Mouse (Mus musculus): ENCODE measurements around the gene Wdr89. TPM values are rescaled to one million over a fixed set of nuclear protein-coding genes. Genes with fewer than 3 reads are reported as not detected.

The Wdr89 gene
- total RNA-seq, 2 experiments from 2014 or later: 3.7 to 4.7 TPM

DNA sequence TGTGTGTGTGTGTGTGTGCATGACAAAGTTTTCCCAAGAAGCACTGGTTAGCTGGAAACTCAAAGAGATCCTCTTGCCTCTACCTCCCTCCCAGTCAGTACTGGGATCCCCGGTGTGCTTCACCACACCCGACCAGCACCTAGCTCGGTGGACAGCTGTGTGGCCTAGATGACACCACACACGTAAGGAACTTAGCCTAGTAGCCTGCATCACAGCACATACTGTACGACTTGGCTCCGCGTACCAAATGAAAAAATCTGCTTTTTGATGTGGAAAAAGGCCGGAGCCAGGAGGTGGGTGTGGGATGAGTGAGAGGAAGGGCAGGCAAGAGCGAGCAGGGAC lies 450 bp downstream of the Wdr89 start:
- DNase-seq: no peak

DNA sequence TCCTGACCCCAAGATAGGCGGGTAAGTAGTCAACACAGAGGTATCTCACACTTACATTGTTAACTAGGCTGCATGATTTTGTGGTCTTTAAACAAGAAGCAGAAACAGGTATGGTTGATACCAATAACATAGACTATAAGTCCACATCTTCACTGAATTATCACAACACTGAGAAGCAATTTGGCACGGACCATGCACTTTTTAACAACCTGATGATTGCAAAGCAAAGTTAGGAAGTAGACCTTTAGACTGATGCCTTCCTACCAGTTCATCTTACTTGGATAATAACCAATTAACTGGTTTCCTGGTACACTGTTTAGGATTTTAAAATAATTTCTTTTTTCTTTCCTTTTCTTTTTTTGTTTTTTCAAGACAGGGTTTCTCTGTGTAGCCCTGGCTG lies 1.1 kb downstream of the Wdr89 start:
- no peak for DNase-seq

DNA sequence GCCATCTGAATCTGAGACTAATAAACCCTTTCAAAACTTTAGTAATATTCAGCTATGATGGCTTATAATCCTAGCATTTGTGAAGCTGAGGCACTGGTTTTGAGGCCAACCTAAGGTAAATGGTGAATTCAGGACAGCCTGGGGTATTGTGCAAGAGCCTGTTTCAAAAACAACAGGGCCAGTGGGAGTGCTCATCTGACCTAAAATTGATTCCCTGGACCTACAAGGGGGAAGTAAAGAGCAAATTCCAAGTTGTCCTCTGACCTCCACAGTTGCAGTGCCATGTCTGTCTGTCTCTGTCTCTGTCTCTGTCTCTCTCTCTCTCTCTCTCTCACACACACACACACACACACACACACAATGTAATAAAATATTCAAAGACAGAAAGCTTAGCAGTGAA lies 2.4 kb downstream of the Wdr89 start:
- no peak for DNase-seq

DNA sequence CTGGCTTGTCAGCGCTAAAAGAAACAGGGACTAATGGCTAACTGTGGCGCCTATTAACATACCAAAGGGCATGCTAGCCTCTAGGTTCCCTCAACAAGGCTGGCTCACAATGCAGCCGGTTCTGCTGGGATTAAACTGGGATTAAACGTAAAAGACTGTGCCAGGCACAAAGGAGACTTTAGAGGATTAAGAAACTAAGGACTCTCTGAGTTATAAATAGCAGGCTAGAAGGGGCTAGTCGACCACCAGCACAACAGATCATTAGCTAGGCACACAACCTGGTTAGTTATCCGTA lies 4.9 kb downstream of the Wdr89 start:
- no peak for DNase-seq

DNA sequence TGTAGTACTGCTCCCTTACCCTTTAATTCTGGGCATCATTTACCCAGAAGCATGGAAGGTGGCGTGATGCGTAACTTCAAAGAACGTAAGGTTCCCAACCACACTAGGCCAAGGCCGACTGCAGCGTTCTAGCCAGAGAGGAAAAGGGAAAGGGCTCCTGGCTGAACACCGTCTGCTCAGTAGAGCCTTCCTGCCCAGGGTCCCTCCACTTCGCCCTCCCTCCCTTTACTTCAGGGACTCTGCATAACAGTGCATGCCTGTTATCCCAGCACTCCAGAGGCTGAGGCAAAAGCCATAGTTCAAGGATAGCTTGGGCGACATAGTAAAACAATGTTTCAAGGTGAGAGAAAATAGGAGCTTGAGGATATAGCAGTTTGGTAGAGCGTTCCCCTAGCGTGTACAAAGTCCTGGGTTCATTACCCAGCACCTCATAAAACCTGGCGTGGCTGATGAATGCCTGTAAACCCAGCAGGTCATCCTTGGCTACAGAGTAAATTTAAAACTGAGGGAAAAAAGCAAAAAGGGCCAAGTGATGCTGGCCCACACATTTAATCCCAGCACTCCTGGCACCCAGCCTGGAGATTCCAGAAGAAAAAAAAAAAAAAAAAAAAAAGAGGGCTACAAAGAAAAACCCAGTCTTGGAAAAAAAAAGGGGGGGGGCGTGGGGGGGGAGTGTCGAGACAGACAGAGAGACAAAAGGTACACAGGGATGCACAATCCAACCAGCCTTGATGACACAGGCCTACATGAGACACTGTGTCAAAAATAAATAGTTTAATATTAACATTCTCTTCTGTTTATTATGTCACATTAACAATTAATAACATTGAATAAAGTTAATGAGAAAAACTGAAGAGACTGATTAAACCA lies 5.5 kb downstream of the Wdr89 start:
- peak; percentile 43 to 59 for DNase-seq

DNA sequence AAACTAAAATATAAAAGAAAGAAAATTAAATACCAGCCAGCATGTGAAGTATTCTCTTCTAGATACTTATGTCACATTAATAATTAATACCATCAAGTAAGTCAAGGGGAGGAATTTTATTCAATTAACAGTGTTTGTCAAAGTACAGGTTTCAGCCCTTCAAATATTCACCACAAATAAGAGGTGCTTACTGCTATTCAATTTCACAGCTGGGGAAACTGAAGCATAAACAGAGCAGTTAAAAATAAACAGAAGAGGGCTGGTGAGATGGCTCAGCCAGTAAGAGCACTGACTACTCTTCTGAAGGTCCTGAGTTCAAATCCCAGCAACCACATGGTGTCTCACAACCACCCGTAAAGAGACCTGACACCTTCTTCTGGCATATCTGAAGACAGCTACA lies 7.0 kb downstream of the Wdr89 start:
- DNase-seq: no peak

DNA sequence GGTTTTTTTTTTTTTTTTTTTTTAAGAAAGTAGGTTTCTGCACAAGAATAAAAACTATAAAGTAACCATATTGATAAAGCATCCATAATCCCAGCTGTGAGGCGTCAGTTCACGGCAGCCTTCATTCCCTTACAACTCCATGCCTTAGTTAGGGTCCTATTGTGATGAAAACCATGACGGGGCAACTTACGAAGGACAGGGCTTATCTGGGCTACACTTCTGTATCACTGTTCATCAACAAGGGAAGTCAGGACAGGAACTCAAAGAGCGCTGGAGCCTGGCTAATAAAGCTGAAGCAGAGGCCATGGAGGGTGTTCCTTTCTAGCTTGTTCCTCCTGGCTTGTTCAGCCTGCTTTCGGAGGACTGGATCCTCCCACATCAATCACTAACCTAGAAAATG lies 10.9 kb downstream of the Wdr89 start:
- DNase-seq: no peak

DNA sequence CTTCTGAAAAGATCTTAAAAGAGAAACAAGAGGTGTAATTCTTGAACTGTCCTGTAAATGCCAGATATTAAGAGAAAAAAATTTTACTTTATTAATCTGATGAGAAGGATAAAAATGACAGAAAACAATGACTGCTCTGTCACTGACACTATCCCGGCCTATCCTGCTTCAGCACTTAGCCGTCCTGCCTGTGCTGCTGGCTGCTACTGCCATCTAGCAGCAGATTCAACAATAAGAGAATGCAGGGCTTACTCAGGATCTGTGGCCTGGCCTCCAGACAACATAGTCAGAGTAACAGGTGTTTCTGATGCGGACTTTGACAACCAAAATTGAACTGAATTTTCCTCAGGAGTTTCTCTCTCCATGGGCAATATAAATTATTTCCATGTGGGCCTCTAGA lies 12.8 kb downstream of the Wdr89 start:
- DNase-seq: peak; percentile 26 to 49

DNA sequence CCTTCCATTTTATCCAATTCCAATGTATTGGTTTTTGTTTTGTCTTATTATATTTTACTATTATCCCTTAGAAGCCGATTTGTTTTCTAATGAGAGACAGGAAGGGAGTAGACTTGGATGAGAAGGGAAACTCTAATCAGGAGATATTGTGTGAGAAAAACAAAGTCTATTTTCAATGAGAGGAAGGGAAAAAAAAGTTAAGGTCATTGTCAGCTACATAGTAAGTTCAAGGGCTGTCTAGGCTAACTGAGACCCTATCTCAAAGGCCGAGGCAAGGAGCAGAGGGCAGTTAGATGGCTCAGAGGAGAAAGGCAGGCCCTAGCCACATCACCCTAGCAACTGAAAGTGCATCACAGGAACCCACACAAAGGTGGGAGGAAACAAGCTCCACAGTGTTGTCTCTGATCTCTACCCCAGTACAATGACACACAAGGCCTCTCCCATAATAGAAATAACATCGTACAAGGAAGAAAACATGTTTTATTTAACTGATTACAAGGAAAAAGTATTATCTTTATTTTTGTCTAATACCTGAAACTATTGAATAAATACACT lies 15.0 kb downstream of the Wdr89 start:
- DNase-seq: no peak

DNA sequence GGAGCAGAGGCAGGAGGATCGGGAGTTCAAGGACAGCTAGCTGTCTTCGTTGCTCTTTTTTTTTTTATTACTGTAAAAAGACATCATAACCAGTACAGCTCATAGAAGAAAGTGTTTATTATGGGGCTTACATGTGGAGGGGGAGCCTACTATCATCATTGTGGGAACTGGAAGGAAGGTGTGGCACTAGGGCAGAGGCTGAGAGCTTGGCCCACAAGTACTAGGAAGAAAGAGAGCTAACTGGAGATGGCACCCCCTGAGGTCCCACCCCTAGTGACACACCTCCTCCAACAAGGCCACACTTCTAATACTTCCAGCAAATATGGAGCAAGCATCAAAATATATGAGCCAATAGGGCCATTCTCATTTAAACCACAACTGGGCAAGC lies 19.6 kb downstream of the Wdr89 start:
- DNase-seq: no peak

DNA sequence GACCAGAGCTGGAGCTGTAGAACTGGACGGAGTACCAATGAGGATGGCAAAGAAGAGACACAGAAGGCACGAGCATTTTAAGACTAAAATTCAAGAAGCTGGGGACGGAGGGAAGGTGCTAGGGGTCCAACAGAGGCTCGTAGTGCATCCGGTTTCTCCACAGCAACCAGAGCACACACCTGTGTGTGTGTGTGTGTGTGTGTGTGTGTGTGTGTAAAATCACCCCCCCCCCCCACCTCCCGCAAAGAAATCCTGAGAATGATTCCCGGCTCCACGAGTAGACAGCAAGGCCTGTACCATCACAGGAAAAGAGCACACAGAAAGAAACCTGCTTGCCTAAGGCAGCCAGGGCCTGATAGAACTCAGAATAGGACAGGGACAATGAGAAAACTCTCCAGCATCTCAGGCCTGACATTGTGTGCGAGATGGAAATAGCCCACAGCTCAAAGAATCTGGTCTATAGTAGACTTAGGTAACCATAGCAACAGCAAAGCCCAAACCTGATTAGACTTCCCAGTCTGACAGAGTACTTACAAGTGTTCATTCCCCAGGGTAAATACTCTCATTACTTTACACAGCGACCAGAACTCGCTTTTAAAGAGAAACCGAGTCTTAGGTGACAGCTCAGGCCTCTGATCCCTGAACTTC lies 20.2 kb downstream of the Wdr89 start:
- DNase-seq: no peak

DNA sequence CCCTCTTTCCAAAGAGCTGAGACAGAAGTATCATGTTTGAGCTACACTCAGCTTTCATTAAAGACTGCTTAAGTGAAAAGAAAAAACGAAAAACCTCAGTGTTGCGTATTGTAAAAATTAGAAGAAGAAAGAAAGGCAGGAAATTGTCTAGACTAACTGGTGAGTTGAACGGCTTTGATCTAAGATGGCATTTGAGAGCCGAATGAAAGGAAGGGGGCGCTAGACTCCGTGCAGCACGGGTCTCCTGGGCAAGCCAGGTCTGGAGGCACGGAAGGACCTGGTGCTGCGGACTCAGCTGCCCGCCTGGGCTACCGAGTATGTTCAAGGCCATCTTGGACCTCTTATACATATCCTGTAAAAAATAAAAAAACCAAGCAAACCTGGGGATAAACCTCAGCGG lies 21.1 kb downstream of the Wdr89 start:
- DNase-seq: peak; percentile 28 to 54

DNA sequence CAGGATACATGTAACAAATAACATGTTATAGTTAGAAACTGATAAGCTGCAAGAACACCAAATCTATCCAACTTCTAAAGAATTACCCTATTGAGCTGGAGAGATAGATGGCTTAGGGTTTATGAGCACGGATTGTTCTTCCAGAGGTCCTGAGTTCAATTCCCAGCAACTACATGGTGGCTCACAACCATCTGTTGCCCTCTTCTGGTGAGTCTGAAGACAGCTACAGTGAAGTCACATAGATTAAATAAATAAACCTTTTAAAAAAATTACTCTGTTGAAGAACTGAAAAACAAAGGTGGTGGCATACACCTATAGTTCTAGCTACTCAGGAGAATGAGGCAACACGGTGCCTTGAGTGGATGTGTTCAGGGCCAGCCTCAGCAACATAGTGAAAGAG lies 21.7 kb downstream of the Wdr89 start:
- no peak for DNase-seq

DNA sequence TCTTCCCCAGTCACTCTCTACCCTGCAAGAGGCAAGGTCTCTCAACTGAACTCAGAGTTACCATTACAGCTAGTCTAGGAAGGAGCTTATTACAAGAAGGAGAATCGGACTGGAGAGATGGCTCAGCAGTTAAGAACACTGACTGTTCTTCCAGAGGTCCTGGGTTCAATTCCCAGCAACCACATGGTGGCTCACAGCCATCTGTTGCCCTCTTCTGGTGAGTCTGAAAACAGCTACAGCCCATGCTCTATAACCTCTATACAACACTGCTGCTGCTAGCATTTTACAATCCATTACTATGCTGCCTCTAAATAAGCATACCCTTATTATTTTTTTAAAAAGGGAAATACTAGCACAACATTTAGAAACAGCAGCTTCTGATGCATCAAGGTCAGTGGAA lies 23.6 kb downstream of the Wdr89 start:
- DNase-seq: peak in 1 of 2 experiments; percentile 18

DNA sequence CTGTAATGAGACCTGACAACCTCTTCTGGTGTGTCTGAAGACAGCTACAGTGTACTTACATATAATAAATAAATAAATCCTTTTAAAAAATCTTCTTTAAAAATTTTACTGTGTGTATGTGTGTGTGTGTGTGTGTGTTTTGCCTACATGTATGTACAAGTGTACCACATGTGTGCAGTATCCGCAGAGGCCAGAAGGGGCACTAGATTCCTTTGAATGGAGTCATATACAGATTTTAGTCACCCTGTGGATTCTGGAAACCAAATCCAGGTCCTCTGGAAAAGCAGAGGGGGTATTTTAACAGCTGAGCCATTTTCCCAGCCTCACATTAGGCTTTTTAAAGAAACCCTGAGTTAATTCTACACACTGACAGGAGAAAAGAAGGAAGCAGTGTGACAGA lies 27.6 kb downstream of the Wdr89 start:
- DNase-seq: no peak

DNA sequence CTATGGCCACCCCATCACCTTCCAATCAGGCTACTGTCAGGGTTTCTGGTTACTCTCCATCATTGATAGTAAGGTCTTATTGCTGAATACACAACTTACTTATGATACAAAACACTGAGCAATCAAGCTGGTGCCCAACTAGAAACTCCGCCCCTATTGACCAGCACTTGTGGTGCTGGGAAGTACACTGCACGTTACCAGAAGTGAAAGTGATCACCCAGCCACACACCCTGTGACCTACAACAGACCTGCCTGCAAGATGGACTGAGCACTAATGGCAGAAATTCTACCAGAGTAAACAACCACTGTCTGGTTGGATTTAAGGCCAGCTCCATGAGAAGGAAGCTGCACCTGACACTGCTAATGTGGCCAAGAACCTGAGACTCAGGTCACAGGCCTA lies 31.0 kb downstream of the Wdr89 start:
- no peak for DNase-seq

DNA sequence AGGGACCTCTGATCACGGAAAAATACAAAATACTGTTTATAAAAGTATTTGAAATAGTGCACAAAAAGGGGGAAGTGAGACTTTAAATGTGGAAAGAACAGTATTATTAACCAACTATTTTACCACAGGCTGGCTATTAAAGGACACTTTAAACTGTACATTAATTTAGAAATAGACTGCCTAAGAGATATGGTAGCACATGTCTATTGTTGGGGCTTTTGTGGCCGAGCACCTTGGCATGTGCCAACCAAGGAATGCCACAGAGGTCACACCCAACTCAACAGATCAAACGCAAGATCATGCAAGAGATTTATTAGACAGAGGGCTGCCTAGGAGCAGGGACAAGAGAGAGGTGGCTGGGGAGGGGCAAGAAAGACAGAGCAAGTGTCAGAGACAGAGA lies 32.2 kb downstream of the Wdr89 start:
- no peak for DNase-seq

DNA sequence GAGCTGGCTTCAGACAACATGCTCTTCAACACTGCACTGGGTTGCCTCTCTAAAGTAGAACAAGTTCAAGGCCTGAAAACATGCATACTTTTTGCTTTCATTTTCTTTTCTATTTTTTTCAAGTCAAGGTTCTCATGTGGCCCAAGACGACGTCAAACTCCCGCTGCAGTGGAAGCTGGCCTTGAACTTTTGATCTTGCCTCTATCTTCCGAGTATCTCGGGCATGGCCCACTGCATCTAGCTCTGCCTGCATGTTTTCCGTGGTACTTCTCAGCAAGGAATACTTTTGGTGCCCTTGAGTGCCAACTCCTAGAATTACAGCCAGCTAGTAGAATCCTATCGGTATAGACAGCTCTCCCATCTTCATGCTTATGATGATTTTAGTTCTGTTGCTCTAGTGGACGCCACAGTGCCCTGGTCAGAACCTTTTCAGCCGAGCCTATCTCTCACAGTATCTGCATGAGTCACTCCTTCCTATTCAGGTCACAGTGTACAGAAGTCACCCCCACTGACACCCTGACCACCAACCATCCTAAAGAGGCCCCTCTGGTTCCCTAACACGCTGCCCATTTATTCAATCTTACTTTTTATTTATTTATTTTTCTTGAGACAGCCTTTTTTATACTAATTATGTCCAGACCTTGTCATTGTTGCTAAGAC lies 33.4 kb downstream of the Wdr89 start:
- DNase-seq: peak; percentile 32 to 34

DNA sequence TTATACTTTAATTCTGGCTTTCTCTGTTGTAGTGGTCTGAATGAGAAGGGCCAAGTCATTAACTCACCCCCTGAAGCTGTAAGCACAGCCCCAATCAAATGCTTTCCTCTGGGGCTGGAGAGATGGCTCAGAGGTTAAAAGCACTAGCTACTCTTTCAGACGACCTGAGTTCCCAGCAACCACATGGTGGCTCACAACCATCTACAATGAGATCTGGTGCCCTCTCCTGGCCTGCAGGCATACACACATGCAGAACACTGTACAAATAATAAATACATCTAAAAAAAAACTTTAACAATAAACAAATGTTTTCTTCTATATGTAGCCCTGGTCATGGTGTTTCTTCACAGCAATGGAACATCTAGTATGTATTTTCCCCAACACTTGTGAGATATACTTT lies 39.7 kb downstream of the Wdr89 start:
- DNase-seq: no peak

DNA sequence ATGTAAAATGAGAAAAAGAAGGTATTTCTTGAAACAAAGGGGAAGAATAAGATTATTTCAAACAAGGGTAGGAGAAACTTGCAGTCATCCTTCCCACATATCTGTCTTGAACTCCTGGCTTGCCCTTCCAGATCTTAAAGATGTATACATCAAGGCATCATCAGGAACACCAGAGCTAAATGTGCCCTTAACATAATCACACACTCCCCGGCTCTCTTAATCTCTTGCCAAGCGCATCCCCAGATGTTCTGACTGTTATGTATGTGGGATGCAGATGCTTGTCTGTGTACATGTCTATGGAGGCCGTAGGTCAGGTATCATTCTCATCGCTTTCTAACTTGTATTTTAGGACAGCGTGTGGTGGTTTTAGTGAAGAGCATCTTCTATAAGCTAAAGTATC lies 46.0 kb downstream of the Wdr89 start:
- no peak for DNase-seq

DNA sequence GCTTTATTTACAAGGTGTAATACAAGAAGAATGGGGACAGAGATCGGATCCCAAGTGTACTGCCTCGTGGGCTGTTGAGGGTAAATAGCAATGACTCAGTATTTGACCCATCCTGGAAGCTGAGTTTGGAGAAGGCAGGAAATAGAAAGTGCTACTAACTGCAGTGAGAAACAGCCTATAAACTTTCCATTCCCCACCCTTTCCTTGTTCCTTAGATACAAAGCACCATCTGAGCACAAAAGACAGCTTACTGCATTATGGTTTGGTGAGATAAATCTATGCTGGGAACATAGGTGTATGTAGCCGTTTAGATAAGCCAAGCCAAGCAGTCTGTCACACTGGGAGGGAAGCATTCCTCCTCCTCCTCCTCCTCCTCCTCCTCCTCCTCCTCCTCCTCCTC lies 46.5 kb downstream of the Wdr89 start:
- DNase-seq: no peak

DNA sequence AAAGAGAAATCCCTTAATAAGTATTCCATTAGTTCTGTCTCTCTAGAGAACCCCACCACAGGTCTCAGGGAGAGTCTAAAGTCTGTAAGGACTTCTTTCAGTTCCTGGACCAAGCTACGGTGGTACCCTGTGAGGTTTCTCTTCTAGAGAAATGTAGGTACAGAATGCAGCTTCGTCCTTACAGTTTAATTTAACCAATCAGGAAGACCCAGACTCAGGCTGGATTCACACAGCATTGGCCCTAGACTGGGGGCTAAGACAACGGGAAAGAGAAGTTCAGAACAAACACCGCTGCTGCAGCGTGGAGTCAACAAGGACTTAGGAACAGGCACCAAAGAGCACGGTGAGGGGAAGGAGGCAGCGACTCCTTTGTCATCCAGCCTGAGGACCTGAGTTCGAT lies 52.5 kb downstream of the Wdr89 start:
- DNase-seq: no peak

DNA sequence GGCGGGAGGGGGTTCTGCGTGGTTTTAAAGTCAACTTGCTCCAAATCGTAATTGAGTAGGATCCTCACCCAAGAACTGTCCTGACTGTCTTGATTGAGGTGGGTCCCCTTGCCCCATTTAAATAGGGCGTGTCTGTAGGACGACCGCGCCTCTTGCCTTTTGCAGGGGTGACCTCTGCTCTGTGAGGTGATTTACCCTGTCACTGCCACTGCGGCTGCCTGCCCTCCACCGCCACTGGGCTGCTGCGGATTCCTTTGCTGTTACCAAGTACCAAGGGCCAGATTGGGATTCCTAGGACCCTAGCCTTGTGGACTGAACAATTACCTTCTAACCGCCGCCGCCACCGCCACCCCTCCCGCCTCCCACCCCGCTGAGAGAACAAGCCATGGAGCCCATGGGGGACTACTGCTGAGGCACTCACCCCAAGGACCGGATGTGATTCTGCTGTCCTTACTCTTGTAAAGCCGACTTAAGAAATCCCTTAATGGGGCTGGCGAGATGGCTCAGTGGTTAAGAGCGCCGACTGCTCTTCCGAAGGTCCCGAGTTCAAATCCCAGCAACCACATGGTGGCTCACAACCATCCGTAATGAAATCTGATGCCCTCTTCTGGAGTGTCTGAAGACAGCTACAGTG lies 53.1 kb downstream of the Wdr89 start:
- peak; percentile 7 to 16 for DNase-seq
